Mouse (Mus musculus): ENCODE measurements around the gene Prickle2.

Gene Prickle2

GRCm38 (mm10) chr6:92704810-92705209, 1.1 kb downstream of the Prickle2 start:
- Histone ChIP-seq H3K27me3 (ENCODE audit: control insufficient read depth, insufficient read depth, low read length, poor library complexity, severe bottlenecking) (no peaks in the 10 kb centered on the region), H3K36me3 (ENCODE audit: control insufficient read depth, insufficient read depth, low read length, poor library complexity, severe bottlenecking) (no peaks in the 10 kb centered on the region)
- DNase-seq (ENCODE audit: low read depth, low spot score) = no peak

GRCm38 (mm10) chr6:92699491-92700209, 6.3 kb downstream of the Prickle2 start:
- Histone ChIP-seq H3K27me3 (ENCODE audit: control insufficient read depth, insufficient read depth, low read length, poor library complexity, severe bottlenecking) (no peaks in the 10 kb centered on the region), H3K36me3 (ENCODE audit: control insufficient read depth, insufficient read depth, low read length, poor library complexity, severe bottlenecking) (no peaks in the 10 kb centered on the region)
- no peak for DNase-seq (ENCODE audit: low read depth, low spot score)

GRCm38 (mm10) chr6:92697807-92698206, 8.1 kb downstream of the Prickle2 start:
- Histone ChIP-seq H3K27me3 (ENCODE audit: control insufficient read depth, insufficient read depth, low read length, poor library complexity, severe bottlenecking) (no peaks in the 10 kb centered on the region), H3K36me3 (ENCODE audit: control insufficient read depth, insufficient read depth, low read length, poor library complexity, severe bottlenecking) (no peaks in the 10 kb centered on the region)
- DNase-seq (ENCODE audit: low read depth, low spot score) = no peak

GRCm38 (mm10) chr6:92687317-92687716, 18.6 kb downstream of the Prickle2 start:
- DNase-seq (ENCODE audit: low read depth, low spot score) = no peak
- Histone ChIP-seq H3K27me3 (ENCODE audit: control insufficient read depth, insufficient read depth, low read length, poor library complexity, severe bottlenecking) (no peaks in the 10 kb centered on the region), H3K36me3 (ENCODE audit: control insufficient read depth, insufficient read depth, low read length, poor library complexity, severe bottlenecking) (no peaks in the 10 kb centered on the region)

- Histone ChIP-seq H3K27me3 (ENCODE audit: control insufficient read depth, insufficient read depth, low read length, poor library complexity, severe bottlenecking) (no peaks in the 10 kb centered on the region), H3K36me3 (ENCODE audit: control insufficient read depth, insufficient read depth, low read length, poor library complexity, severe bottlenecking) (no peaks in the 10 kb centered on the region)
- no peak for DNase-seq (ENCODE audit: low read depth, low spot score)
Measured at GRCm38 (mm10) chr6:92674394-92674925, 31.5 kb downstream of the Prickle2 start.

- DNase-seq (ENCODE audit: low read depth, low spot score) = no peak
Measured at GRCm38 (mm10) chr6:92670518-92671147, 35.3 kb downstream of the Prickle2 start.

GRCm38 (mm10) chr6:92669623-92670022, 36.3 kb downstream of the Prickle2 start:
- no peaks in the 10 kb centered on the region for H3K27me3 ChIP-seq (ENCODE audit: control insufficient read depth, insufficient read depth, low read length, poor library complexity, severe bottlenecking)
- H3K36me3 ChIP-seq (ENCODE audit: control insufficient read depth, insufficient read depth, low read length, poor library complexity, severe bottlenecking) = no peaks in the 10 kb centered on the region
- DNase-seq (ENCODE audit: low read depth, low spot score) = no peak

More at GRCm38 (mm10) chr6:92670518-92671147, 35.3 kb downstream of the Prickle2 start:
- Histone ChIP-seq H3K27me3 (ENCODE audit: control insufficient read depth, insufficient read depth, low read length, poor library complexity, severe bottlenecking) (no peaks in the 10 kb centered on the region), H3K36me3 (ENCODE audit: control insufficient read depth, insufficient read depth, low read length, poor library complexity, severe bottlenecking) (no peaks in the 10 kb centered on the region)

- no peak for DNase-seq (ENCODE audit: low read depth, low spot score)
- no peaks in the 10 kb centered on the region for H3K36me3 ChIP-seq (ENCODE audit: control insufficient read depth, insufficient read depth, low read length, poor library complexity, severe bottlenecking)
- no peaks in the 10 kb centered on the region for H3K27me3 ChIP-seq (ENCODE audit: control insufficient read depth, insufficient read depth, low read length, poor library complexity, severe bottlenecking)
Measured at GRCm38 (mm10) chr6:92667544-92667943, 38.4 kb downstream of the Prickle2 start.

- H3K36me3 ChIP-seq (ENCODE audit: control insufficient read depth, insufficient read depth, low read length, poor library complexity, severe bottlenecking) = no peaks in the 10 kb centered on the region
- no peak for DNase-seq (ENCODE audit: low read depth, low spot score)
- no peaks in the 10 kb centered on the region for H3K27me3 ChIP-seq (ENCODE audit: control insufficient read depth, insufficient read depth, low read length, poor library complexity, severe bottlenecking)
Measured at GRCm38 (mm10) chr6:92665530-92665989, 40.4 kb downstream of the Prickle2 start.

GRCm38 (mm10) chr6:92663885-92664284, 42.1 kb downstream of the Prickle2 start:
- H3K36me3 ChIP-seq (ENCODE audit: control insufficient read depth, insufficient read depth, low read length, poor library complexity, severe bottlenecking) = no peaks in the 10 kb centered on the region
- DNase-seq (ENCODE audit: low read depth, low spot score) = no peak
- no peaks in the 10 kb centered on the region; the same call in 1 of the 2 replicates for H3K27me3 ChIP-seq (ENCODE audit: control insufficient read depth, insufficient read depth, low read length, poor library complexity, severe bottlenecking)

- no peak for DNase-seq (ENCODE audit: low read depth, low spot score)
- no peaks in the 10 kb centered on the region; the same call in 1 of the 2 replicates for H3K27me3 ChIP-seq (ENCODE audit: control insufficient read depth, insufficient read depth, low read length, poor library complexity, severe bottlenecking)
- H3K36me3 ChIP-seq (ENCODE audit: control insufficient read depth, insufficient read depth, low read length, poor library complexity, severe bottlenecking) = no peaks in the 10 kb centered on the region
Measured at GRCm38 (mm10) chr6:92663433-92663832, 42.5 kb downstream of the Prickle2 start.

GRCm38 (mm10) chr6:92649063-92649462, 56.9 kb downstream of the Prickle2 start:
- Histone ChIP-seq H3K36me3 (ENCODE audit: control insufficient read depth, insufficient read depth, low read length, poor library complexity, severe bottlenecking) (no peaks in the 10 kb centered on the region), H3K27me3 (ENCODE audit: control insufficient read depth, insufficient read depth, low read length, poor library complexity, severe bottlenecking) (no peaks in the 10 kb centered on the region)
- DNase-seq (ENCODE audit: low read depth, low spot score) = no peak

- DNase-seq (ENCODE audit: low read depth, low spot score) = no peak
- Histone ChIP-seq H3K27me3 (ENCODE audit: control insufficient read depth, insufficient read depth, low read length, poor library complexity, severe bottlenecking) (no peaks in the 10 kb centered on the region), H3K36me3 (ENCODE audit: control insufficient read depth, insufficient read depth, low read length, poor library complexity, severe bottlenecking) (no peaks in the 10 kb centered on the region)
Measured at GRCm38 (mm10) chr6:92648571-92648970, 57.4 kb downstream of the Prickle2 start.

GRCm38 (mm10) chr6:92642929-92643328, 63.0 kb downstream of the Prickle2 start:
- Histone ChIP-seq H3K27me3 (ENCODE audit: control insufficient read depth, insufficient read depth, low read length, poor library complexity, severe bottlenecking) (no peaks in the 10 kb centered on the region), H3K36me3 (ENCODE audit: control insufficient read depth, insufficient read depth, low read length, poor library complexity, severe bottlenecking) (no peaks in the 10 kb centered on the region)

GRCm38 (mm10) chr6:92641956-92642355, 64.0 kb downstream of the Prickle2 start:
- Histone ChIP-seq H3K36me3 (ENCODE audit: control insufficient read depth, insufficient read depth, low read length, poor library complexity, severe bottlenecking) (no peaks in the 10 kb centered on the region), H3K27me3 (ENCODE audit: control insufficient read depth, insufficient read depth, low read length, poor library complexity, severe bottlenecking) (no peaks in the 10 kb centered on the region)
- DNase-seq (ENCODE audit: low read depth, low spot score) = no peak

More at GRCm38 (mm10) chr6:92642929-92643328, 63.0 kb downstream of the Prickle2 start:
- no peak for DNase-seq (ENCODE audit: low read depth, low spot score)

Measured in splenic B cell, adult 2 months (primary cell).